Mouse (Mus musculus): ENCODE results near the gene 3110009E18Rik. TPM values are rescaled to one million over a fixed set of nuclear protein-coding genes. Genes with fewer than 3 reads are reported as not detected.

Gene 3110009E18Rik
- polyA plus RNA-seq, 1 experiment from 2014 or later: 16.7 TPM

GRCm38 (mm10) chr1:120138923-120139540 is 18.0 kb downstream of the 3110009E18Rik start:
- ATAC-seq (ENCODE audit: low FRiP score, low TSS enrichment): no peak
- no peak overlapping the region for H3K27ac ChIP-seq (ENCODE audit: low read length)
- H3K9ac ChIP-seq (replicated peaks; ENCODE audit: low read length): no peak overlapping the region
- WGBS: 51% methylated on average over 7 of the region's 7 CpGs
- peaks cover 2% of the 10 kb centered on the region; the same call in 1 of the 2 replicates for H3K9me3 ChIP-seq (ENCODE audit: low read length)
- no peaks in the 10 kb centered on the region for H3K4me1 ChIP-seq (ENCODE audit: insufficient read depth, low read length)
- H3K4me2 ChIP-seq (replicated peaks; ENCODE audit: low read depth, low read length): no peak overlapping the region
- no peaks in the 10 kb centered on the region for H3K36me3 ChIP-seq (ENCODE audit: insufficient read depth, low read length)
- no peaks in the 10 kb centered on the region for H3K27me3 ChIP-seq (ENCODE audit: insufficient read depth, low read length)
- no peak overlapping the region for H3K4me3 ChIP-seq (ENCODE audit: low read length)

- Histone ChIP-seq H3K36me3 (ENCODE audit: insufficient read depth, low read length) (no peaks in the 10 kb centered on the region), H3K4me1 (ENCODE audit: insufficient read depth, low read length) (no peaks in the 10 kb centered on the region), H3K4me2 (replicated peaks; ENCODE audit: low read depth, low read length) (no peak overlapping the region), H3K9me3 (ENCODE audit: low read length) (peaks cover 2% of the 10 kb centered on the region; the same call in 1 of the 2 replicates), H3K27ac (ENCODE audit: low read length) (no peak overlapping the region), H3K27me3 (ENCODE audit: insufficient read depth, low read length) (no peaks in the 10 kb centered on the region), H3K9ac (replicated peaks; ENCODE audit: low read length) (no peak overlapping the region), H3K4me3 (ENCODE audit: low read length) (no peak overlapping the region)
- 0 out of 2 replicates have a peak, but pooled peaks have one; percentile 35 for ATAC-seq (ENCODE audit: low FRiP score, low TSS enrichment)
- 82% methylated on average over 9 of the region's 9 CpGs for WGBS
Measured at GRCm38 (mm10) chr1:120140144-120140693, 19.2 kb downstream of the 3110009E18Rik start.

GRCm38 (mm10) chr1:120142551-120142950 is 21.6 kb downstream of the 3110009E18Rik start:
- H3K9me3 ChIP-seq (ENCODE audit: low read length): peaks cover 2% of the 10 kb centered on the region; the same call in 1 of the 2 replicates
- no peak overlapping the region for H3K9ac ChIP-seq (replicated peaks; ENCODE audit: low read length)
- no peak overlapping the region for H3K4me3 ChIP-seq (ENCODE audit: low read length)
- no peak for ATAC-seq (ENCODE audit: low FRiP score, low TSS enrichment)
- WGBS: 75% methylated on average over 5 of the region's 5 CpGs
- no peak overlapping the region for H3K27ac ChIP-seq (ENCODE audit: low read length)
- H3K4me2 ChIP-seq (replicated peaks; ENCODE audit: low read depth, low read length): no peak overlapping the region
- no peaks in the 10 kb centered on the region for H3K36me3 ChIP-seq (ENCODE audit: insufficient read depth, low read length)
- no peaks in the 10 kb centered on the region for H3K27me3 ChIP-seq (ENCODE audit: insufficient read depth, low read length)
- no peaks in the 10 kb centered on the region for H3K4me1 ChIP-seq (ENCODE audit: insufficient read depth, low read length)

GRCm38 (mm10) chr1:120145527-120146216 is 24.7 kb downstream of the 3110009E18Rik start:
- Histone ChIP-seq H3K4me1 (ENCODE audit: insufficient read depth, low read length) (no peaks in the 10 kb centered on the region), H3K27me3 (ENCODE audit: insufficient read depth, low read length) (no peaks in the 10 kb centered on the region), H3K9me3 (ENCODE audit: low read length) (peaks cover 2% of the 10 kb centered on the region; the same call in 1 of the 2 replicates), H3K36me3 (ENCODE audit: insufficient read depth, low read length) (no peaks in the 10 kb centered on the region), H3K27ac (ENCODE audit: low read length) (no peak overlapping the region), H3K9ac (replicated peaks; ENCODE audit: low read length) (no peak overlapping the region), H3K4me2 (replicated peaks; ENCODE audit: low read depth, low read length) (no peak overlapping the region), H3K4me3 (ENCODE audit: low read length) (no peak overlapping the region)
- 81% methylated on average over 8 of the region's 8 CpGs for WGBS
- no peak for ATAC-seq (ENCODE audit: low FRiP score, low TSS enrichment)

- Histone ChIP-seq H3K9me3 (ENCODE audit: low read length) (no peaks in the 10 kb centered on the region), H3K9ac (replicated peaks; ENCODE audit: low read length) (no peak overlapping the region), H3K4me2 (replicated peaks; ENCODE audit: low read depth, low read length) (no peak overlapping the region), H3K4me3 (ENCODE audit: low read length) (no peak overlapping the region), H3K27ac (ENCODE audit: low read length) (no peak overlapping the region), H3K27me3 (ENCODE audit: insufficient read depth, low read length) (no peaks in the 10 kb centered on the region), H3K36me3 (ENCODE audit: insufficient read depth, low read length) (no peaks in the 10 kb centered on the region), H3K4me1 (ENCODE audit: insufficient read depth, low read length) (no peaks in the 10 kb centered on the region)
- ATAC-seq (ENCODE audit: low FRiP score, low TSS enrichment): no peak
Measured at GRCm38 (mm10) chr1:120146994-120147393, 26.0 kb downstream of the 3110009E18Rik start.

GRCm38 (mm10) chr1:120154232-120154631 is 33.2 kb downstream of the 3110009E18Rik start:
- no peaks in the 10 kb centered on the region for H3K4me1 ChIP-seq (ENCODE audit: insufficient read depth, low read length)
- H3K9me3 ChIP-seq (ENCODE audit: low read length): no peaks in the 10 kb centered on the region
- H3K9ac ChIP-seq (replicated peaks; ENCODE audit: low read length): no peak overlapping the region
- H3K4me2 ChIP-seq (replicated peaks; ENCODE audit: low read depth, low read length): no peak overlapping the region
- H3K36me3 ChIP-seq (ENCODE audit: insufficient read depth, low read length): no peaks in the 10 kb centered on the region
- no peaks in the 10 kb centered on the region for H3K27me3 ChIP-seq (ENCODE audit: insufficient read depth, low read length)
- ATAC-seq (ENCODE audit: low FRiP score, low TSS enrichment): no peak
- no peak overlapping the region for H3K4me3 ChIP-seq (ENCODE audit: low read length)
- H3K27ac ChIP-seq (ENCODE audit: low read length): no peak overlapping the region

GRCm38 (mm10) chr1:120155325-120155724 is 34.3 kb downstream of the 3110009E18Rik start:
- Histone ChIP-seq H3K36me3 (ENCODE audit: insufficient read depth, low read length) (no peaks in the 10 kb centered on the region), H3K4me2 (replicated peaks; ENCODE audit: low read depth, low read length) (no peak overlapping the region), H3K9me3 (ENCODE audit: low read length) (no peaks in the 10 kb centered on the region), H3K27ac (ENCODE audit: low read length) (no peak overlapping the region), H3K27me3 (ENCODE audit: insufficient read depth, low read length) (no peaks in the 10 kb centered on the region), H3K4me3 (ENCODE audit: low read length) (no peak overlapping the region), H3K9ac (replicated peaks; ENCODE audit: low read length) (no peak overlapping the region), H3K4me1 (ENCODE audit: insufficient read depth, low read length) (no peaks in the 10 kb centered on the region)
- ATAC-seq (ENCODE audit: low FRiP score, low TSS enrichment): no peak
- WGBS: 29% methylated on average over 1 of the region's 1 CpGs

GRCm38 (mm10) chr1:120158474-120159127 is 37.6 kb downstream of the 3110009E18Rik start:
- no peaks in the 10 kb centered on the region for H3K9me3 ChIP-seq (ENCODE audit: low read length)
- no peak overlapping the region for H3K4me3 ChIP-seq (ENCODE audit: low read length)
- no peaks in the 10 kb centered on the region for H3K36me3 ChIP-seq (ENCODE audit: insufficient read depth, low read length)
- no peaks in the 10 kb centered on the region for H3K27me3 ChIP-seq (ENCODE audit: insufficient read depth, low read length)
- H3K4me1 ChIP-seq (ENCODE audit: insufficient read depth, low read length): no peaks in the 10 kb centered on the region
- H3K9ac ChIP-seq (replicated peaks; ENCODE audit: low read length): no peak overlapping the region
- 88% methylated on average over 9 of the region's 9 CpGs for WGBS
- H3K4me2 ChIP-seq (replicated peaks; ENCODE audit: low read depth, low read length): no peak overlapping the region
- no peak overlapping the region for H3K27ac ChIP-seq (ENCODE audit: low read length)
- ATAC-seq (ENCODE audit: low FRiP score, low TSS enrichment): no peak

GRCm38 (mm10) chr1:120161502-120161901 is 40.5 kb downstream of the 3110009E18Rik start:
- H3K9ac ChIP-seq (replicated peaks; ENCODE audit: low read length): no peak overlapping the region
- no peaks in the 10 kb centered on the region for H3K4me1 ChIP-seq (ENCODE audit: insufficient read depth, low read length)
- no peaks in the 10 kb centered on the region for H3K9me3 ChIP-seq (ENCODE audit: low read length)
- WGBS: 90% methylated on average over 5 of the region's 5 CpGs
- ATAC-seq (ENCODE audit: low FRiP score, low TSS enrichment): no peak
- H3K27ac ChIP-seq (ENCODE audit: low read length): no peak overlapping the region
- no peaks in the 10 kb centered on the region for H3K27me3 ChIP-seq (ENCODE audit: insufficient read depth, low read length)
- no peak overlapping the region for H3K4me2 ChIP-seq (replicated peaks; ENCODE audit: low read depth, low read length)
- no peaks in the 10 kb centered on the region for H3K36me3 ChIP-seq (ENCODE audit: insufficient read depth, low read length)
- H3K4me3 ChIP-seq (ENCODE audit: low read length): no peak overlapping the region

Data from kidney, embryonic 16.5 days (tissue).